Mouse (Mus musculus): ENCODE measurements around the gene Prdm1.

The Prdm1 gene

GRCm38 (mm10) chr10:44421896-44422295 lies 106.4 kb downstream of the Prdm1 start:
- in situ Hi-C loops (cut with MboI, MseI) = no loop called here

GRCm38 (mm10) chr10:44420211-44420610 lies 108.1 kb downstream of the Prdm1 start:
- in situ Hi-C loops (cut with MboI, MseI) = no loop called here

DNA sequence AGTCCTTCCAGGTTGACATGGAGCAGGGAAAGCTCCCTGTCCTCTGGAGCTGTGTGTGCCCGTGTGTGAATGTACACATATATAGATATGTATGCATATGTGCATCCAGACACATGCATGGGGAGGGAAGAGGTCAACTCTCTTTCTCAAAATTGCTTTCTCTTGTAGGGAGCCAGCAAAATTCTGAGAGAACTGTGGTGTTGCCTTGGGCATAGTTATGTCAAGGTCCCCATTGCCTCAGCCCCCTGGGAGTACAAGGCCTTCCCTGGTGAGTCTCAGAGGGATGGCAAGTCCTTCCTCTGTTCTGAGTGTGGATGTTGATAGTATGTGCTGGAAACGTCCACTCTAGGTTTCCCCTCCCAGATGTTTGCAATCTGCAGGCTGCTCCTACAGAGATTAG lies 109.4 kb downstream of the Prdm1 start:
- in situ Hi-C loops (cut with MboI, MseI) = loop anchor here in 1 of 2 experiments (10.0 kb wide), 1 partner anchor 224 kb away; no protein-coding TSS in a partner anchor

DNA sequence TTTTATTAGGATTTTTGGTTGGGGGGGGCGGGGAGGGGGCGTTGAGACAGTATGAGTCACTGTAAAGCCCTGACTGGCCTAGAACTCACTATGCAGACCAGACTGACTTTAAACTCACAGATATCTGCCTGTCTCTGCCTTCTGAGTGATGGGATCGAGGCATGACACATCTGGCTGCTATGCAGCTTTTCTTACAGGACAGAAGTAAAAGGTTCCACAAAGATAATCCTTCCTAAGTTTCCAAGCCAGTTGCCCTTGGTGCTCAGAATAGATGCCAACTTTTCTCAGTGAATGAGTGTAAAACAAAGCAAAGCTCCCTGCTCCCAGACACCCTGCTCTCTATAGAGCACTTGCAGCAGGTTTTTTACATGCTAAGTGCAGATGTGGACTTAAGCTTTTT lies 112.7 kb downstream of the Prdm1 start:
- in situ Hi-C loops (cut with MboI, MseI) = loop anchor here in 1 of 2 experiments (10.0 kb wide), 1 partner anchor 221 kb away; no protein-coding TSS in a partner anchor

GRCm38 (mm10) chr10:44409958-44410357 lies 118.3 kb downstream of the Prdm1 start:
- in situ Hi-C loops (cut with MboI, MseI) = loop anchor here in 1 of 2 experiments (10.0 kb wide), 1 partner anchor 215 kb away; no protein-coding TSS in a partner anchor

- in situ Hi-C loops (cut with MboI, MseI) = no loop called here
These were observed 119.2 kb downstream of the Prdm1 start for GRCm38 (mm10) chr10:44409054-44409453.

DNA sequence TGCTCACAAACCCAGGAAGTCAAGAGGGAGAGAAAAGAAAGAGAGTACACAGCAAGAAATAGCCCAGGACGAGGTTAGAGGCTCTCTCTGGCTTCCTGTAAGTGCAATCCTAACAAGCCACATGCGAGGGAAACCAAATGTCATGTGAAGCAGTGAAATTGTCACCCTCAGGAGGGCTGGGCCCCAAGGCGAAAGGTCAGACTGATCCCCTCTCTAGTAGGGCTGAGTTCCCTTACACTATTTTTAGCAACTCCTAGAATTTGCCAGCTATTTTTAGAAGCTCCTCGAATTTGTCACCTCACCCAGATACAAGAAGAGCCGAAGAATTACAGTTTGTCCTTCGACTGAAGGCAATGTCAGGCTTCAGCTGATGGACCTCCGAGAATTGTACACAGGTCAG lies 124.9 kb downstream of the Prdm1 start:
- in situ Hi-C loops (cut with MboI, MseI) = no loop called here

GRCm38 (mm10) chr10:44401600-44401999 lies 126.7 kb downstream of the Prdm1 start:
- in situ Hi-C loops (cut with MboI, MseI) = no loop called here

GRCm38 (mm10) chr10:44400602-44401001 lies 127.7 kb downstream of the Prdm1 start:
- in situ Hi-C loops (cut with MboI, MseI) = no loop called here

- in situ Hi-C loops (cut with MboI, MseI) = no loop called here
These were observed 128.2 kb downstream of the Prdm1 start for GRCm38 (mm10) chr10:44400119-44400518.

DNA sequence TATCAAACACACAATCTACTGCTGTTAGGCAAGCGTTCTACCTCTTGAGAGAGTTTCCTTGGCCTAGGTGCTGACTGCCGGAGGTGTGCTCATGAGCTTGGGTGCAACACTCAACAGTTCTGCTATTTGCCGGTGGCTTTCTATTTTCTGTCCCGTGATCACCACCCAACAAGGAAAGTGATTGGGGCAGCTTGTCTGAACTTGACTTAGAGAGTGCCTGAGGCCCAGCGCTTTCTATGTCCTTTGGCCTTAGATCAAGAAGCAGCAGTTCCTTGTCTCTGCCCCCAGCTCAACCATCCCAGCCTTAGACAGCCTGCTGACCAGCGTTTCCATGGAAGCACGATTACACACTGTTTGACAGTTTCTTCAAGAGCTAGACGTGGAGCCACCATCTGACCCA lies 135.4 kb downstream of the Prdm1 start:
- in situ Hi-C loops (cut with MboI, MseI) = loop anchor here in 1 of 2 experiments (10.0 kb wide), 1 partner anchor 1898 kb away; no protein-coding TSS in a partner anchor

DNA sequence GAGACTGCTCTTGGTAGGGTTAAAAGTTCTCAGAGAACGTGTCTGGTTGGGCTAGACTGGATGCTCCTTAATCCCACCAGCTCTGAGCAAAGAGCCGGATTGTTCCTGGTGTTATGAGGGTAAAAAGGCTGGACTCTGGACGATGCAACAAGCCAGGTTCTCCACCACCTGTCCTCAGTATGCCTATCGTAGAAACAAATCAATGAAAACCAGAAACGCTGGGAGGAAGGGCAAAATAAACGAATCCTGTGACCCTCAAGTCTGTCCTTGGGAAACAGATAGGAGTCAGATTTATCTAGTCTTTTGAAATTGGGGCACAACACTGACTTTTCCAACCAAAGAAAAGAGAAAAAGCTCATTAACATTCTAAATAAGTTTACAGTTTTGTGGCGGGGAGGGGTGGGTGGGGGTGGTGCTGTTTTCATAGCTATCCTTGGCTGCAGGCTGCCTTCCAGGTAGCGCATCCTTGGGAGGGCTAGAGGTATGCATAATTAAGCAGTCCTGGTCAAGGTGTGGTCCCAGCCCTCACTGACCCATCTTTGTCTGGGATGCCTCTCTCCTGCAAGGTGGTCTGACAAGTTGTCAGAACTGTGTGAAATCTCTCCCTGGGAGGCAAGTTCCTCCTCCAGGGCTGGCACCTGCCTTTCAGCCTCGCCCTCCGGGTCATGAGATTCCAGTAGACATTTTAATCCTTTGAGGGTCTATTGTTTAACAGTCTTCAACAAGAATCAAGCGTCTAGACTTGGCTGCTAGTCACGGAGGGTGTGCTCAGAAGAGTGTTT lies 136.6 kb downstream of the Prdm1 start:
- in situ Hi-C loops (cut with MboI, MseI) = loop anchor here in 1 of 2 experiments (10.0 kb wide), 1 partner anchor 1897 kb away; no protein-coding TSS in a partner anchor

- in situ Hi-C loops (cut with MboI, MseI) = loop anchor here in 1 of 2 experiments (10.0 kb wide), 1 partner anchor 1895 kb away; no protein-coding TSS in a partner anchor
These were observed 138.0 kb downstream of the Prdm1 start for GRCm38 (mm10) chr10:44390286-44390685.

DNA sequence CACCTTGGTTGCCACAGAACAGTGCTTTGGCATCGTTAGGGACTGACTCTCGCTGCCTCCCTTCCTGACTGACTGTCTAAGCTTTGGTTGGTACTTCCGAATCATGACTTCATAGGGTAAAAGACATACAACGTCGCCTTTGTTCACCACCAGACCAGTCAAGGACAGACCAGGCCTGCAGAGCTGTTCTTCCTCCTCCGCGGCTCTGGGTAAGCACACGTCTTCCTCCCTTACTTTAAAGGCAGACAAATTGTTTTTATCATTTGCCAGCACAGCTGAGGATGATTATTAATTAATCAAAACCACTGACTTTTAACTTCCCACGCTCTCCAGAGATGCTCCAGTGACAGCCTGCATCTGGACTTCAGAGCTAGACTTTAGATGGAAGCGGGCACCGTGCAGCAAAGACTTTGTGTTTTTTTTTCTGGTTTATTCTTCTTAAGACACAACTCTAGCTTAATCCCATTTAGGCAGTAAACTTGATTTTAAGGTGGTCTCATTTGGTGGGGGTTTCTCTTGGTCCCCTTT lies 139.5 kb downstream of the Prdm1 start:
- in situ Hi-C loops (cut with MboI, MseI) = no loop called here
